ENCODE assay signal across 10 mouse cellular contexts in genomic region chr5:111254362-111254761, GRCm38 (mm10).
DNase-seq lines count a peak whose midpoint lies in the region; ATAC-seq lines count a peak whose summit lies in the region.
"Had no signal": no experiment of that assay in that cellular context is flagged by ENCODE, and none has a peak within 500 bp of the region (broad histone marks: within the 10 kb centered on the region; RNA-seq: fewer than 3 reads in every experiment).

No protein-coding gene starts in this region.

- no peak for ATAC-seq in limb, embryonic 15.5 days (ENCODE audit: insufficient number of reproducible peaks, low FRiP score, low TSS enrichment, low read depth)
- no peak for ATAC-seq in hindbrain, embryonic 13.5 days (ENCODE audit: low FRiP score)
- no peak for ATAC-seq in midbrain, embryonic 16.5 days

- no peak overlapping the region for H3K4me2 ChIP-seq in limb, embryonic 15.5 days
- H3K4me2 ChIP-seq in hindbrain, embryonic 13.5 days, result no peak overlapping the region
- no peak overlapping the region for H3K4me2 ChIP-seq in midbrain, embryonic 16.5 days (ENCODE audit: low read length)
- H3K4me2 ChIP-seq: liver, embryonic 15.5 days had no signal

- no peaks in the 10 kb centered on the region for H3K9me3 ChIP-seq in limb, embryonic 15.5 days
- no peaks in the 10 kb centered on the region for H3K9me3 ChIP-seq in limb, embryonic 10.5 days (replicated peaks)
- H3K9me3 ChIP-seq in hindbrain, embryonic 13.5 days, result no peaks in the 10 kb centered on the region
- no peaks in the 10 kb centered on the region for H3K9me3 ChIP-seq in midbrain, embryonic 16.5 days (replicated peaks; ENCODE audit: control insufficient read depth, low read length, poor library complexity, severe bottlenecking)
- H3K9me3 ChIP-seq: liver, embryonic 15.5 days had no signal

- no peaks in the 10 kb centered on the region for H3K27me3 ChIP-seq in limb, embryonic 15.5 days
- no peaks in the 10 kb centered on the region for H3K27me3 ChIP-seq in limb, embryonic 10.5 days (ENCODE audit: low read depth, poor library complexity, severe bottlenecking)
- H3K27me3 ChIP-seq in hindbrain, embryonic 13.5 days, result 0 out of 2 replicates have a peak, but pooled peaks cover 5% of the 10 kb centered on the region
- no peaks in the 10 kb centered on the region for H3K27me3 ChIP-seq in midbrain, embryonic 16.5 days (ENCODE audit: control insufficient read depth, insufficient read depth, low read depth, low read length)
- H3K27me3 ChIP-seq: liver, embryonic 15.5 days had no signal

- no peaks in the 10 kb centered on the region for H3K36me3 ChIP-seq in limb, embryonic 15.5 days
- no peaks in the 10 kb centered on the region; the same call in 1 of the 2 replicates for H3K36me3 ChIP-seq in limb, embryonic 10.5 days
- H3K36me3 ChIP-seq in hindbrain, embryonic 13.5 days, result peaks cover 10% of the 10 kb centered on the region
- no peaks in the 10 kb centered on the region for H3K36me3 ChIP-seq in midbrain, embryonic 16.5 days (ENCODE audit: control insufficient read depth, insufficient read depth, low read length)
- H3K36me3 ChIP-seq: liver, embryonic 15.5 days had no signal

- peaks cover 26% of the 10 kb centered on the region for H3K4me1 ChIP-seq in limb, embryonic 15.5 days
- peaks cover 38% of the 10 kb centered on the region for H3K4me1 ChIP-seq in limb, embryonic 10.5 days
- peaks cover 56% of the 10 kb centered on the region for H3K4me1 ChIP-seq in hindbrain, embryonic 13.5 days (replicated peaks)
- H3K4me1 ChIP-seq in midbrain, embryonic 16.5 days (ENCODE audit: control insufficient read depth, insufficient read depth, low read length), result peaks cover 36% of the 10 kb centered on the region
- H3K4me1 ChIP-seq: liver, embryonic 15.5 days had no signal

- no peak overlapping the region for H3K4me3 ChIP-seq in limb, embryonic 15.5 days
- H3K4me3 ChIP-seq in limb, embryonic 10.5 days, result no peak overlapping the region
- no peak overlapping the region for H3K4me3 ChIP-seq in hindbrain, embryonic 13.5 days
- H3K4me3 ChIP-seq in midbrain, embryonic 16.5 days (ENCODE audit: low read depth, low read length), result no peak overlapping the region
- H3K4me3 ChIP-seq: liver, embryonic 15.5 days had no signal

- DNase-seq in adrenal gland, adult 2 months, result peak; percentile 49
- no peak for DNase-seq in adrenal gland, postnatal 4 days (ENCODE audit: low spot score in 2 of 2)
- no peak for DNase-seq in limb, embryonic 10.5 days (ENCODE audit: low spot score)
- no peak for DNase-seq in ovary, postnatal 14 days (ENCODE audit: low spot score)
- no peak for DNase-seq in thymus, postnatal 4 days
- DNase-seq: cerebellum, adult 9-10 months had no signal

- H3K27ac ChIP-seq in limb, embryonic 15.5 days, result 0 out of 2 replicates have a peak overlapping the region, but pooled peaks have one; percentile 68
- H3K27ac ChIP-seq in limb, embryonic 10.5 days, result no peak overlapping the region
- peak overlapping the region; percentile 96 for H3K27ac ChIP-seq in hindbrain, embryonic 13.5 days
- H3K27ac ChIP-seq in midbrain, embryonic 16.5 days (ENCODE audit: low read length), result peak overlapping the region; percentile 91
- H3K27ac ChIP-seq: liver, embryonic 15.5 days had no signal

- H3K9ac ChIP-seq in limb, embryonic 15.5 days, result no peak overlapping the region
- peak overlapping the region; percentile 65; the same call in 1 of the 2 replicates for H3K9ac ChIP-seq in hindbrain, embryonic 13.5 days
- H3K9ac ChIP-seq in midbrain, embryonic 16.5 days (ENCODE audit: low read depth, low read length), result no peak overlapping the region
- H3K9ac ChIP-seq: liver, embryonic 15.5 days had no signal

- 76% methylated on average over 9 of the region's 9 CpGs for WGBS in limb, embryonic 15.5 days
- WGBS in limb, embryonic 10.5 days, result 92% methylated on average over 9 of the region's 9 CpGs
- 70% methylated on average over 9 of the region's 9 CpGs for WGBS in hindbrain, embryonic 13.5 days
- 68% methylated on average over 9 of the region's 9 CpGs for WGBS in midbrain, embryonic 16.5 days
